Mouse (Mus musculus) gastrocnemius, postnatal 4 days (tissue): Measurements from ENCODE around the gene Hspb2. TPM values are rescaled to one million over a fixed set of nuclear protein-coding genes. Genes with fewer than 3 reads are reported as not detected.

Source experiments
- DNase-seq, 2 experiments: peaks; one replicate each; pipeline ENCODE4 v3.0.0; 2021 to 2022; ENCODE audit warnings: low spot score in 2 of 2, mixed read lengths in 2 of 2
- long read RNA-seq, 2 experiments: library from polyadenylated mRNA; stranded (forward); transcript quantifications; one replicate each; pipeline ENCODE4 v2.0.0; 2021
- total RNA-seq, 2 experiments: library from RNA; stranded (reverse); gene quantifications; 2 replicates each; pipeline ENCODE4 v1.2.3; 2021

The Hspb2 gene
- total RNA-seq = 100 to 1,000 TPM; 135 to 140 TPM
- long read RNA-seq, experiment 1, transcript Hspb2-201 (2 exons, 773 nt) = major isoform, 124 of 133 reads
- long read RNA-seq, experiment 1, partial matches to known transcripts = 0 of 133 reads
- long read RNA-seq, experiment 1, other reads (novel, unspliced or antisense) = 6 of 133 reads
- long read RNA-seq, experiment 2, transcript Hspb2-201 (2 exons, 773 nt) = major isoform, 103 of 110 reads
- long read RNA-seq, experiment 2, partial matches to known transcripts = 2 of 110 reads
- long read RNA-seq, experiment 2, other reads (novel, unspliced or antisense) = 2 of 110 reads

GRCm38 (mm10) chr9:50752054-50752602, at the start of gene Hspb2:
Gene Hspb2, minus strand, starts transcription at chr9:50752354.
- peak in 1 of 2 experiments; percentile 51 for DNase-seq

GRCm38 (mm10) chr9:50800985-50801384, 48.8 kb upstream of the Hspb2 start:
- DNase-seq = no peak

GRCm38 (mm10) chr9:50798368-50798767, 46.2 kb upstream of the Hspb2 start:
- DNase-seq = no peak

GRCm38 (mm10) chr9:50797641-50798040, 45.5 kb upstream of the Hspb2 start:
- no peak for DNase-seq

GRCm38 (mm10) chr9:50796776-50797175, 44.6 kb upstream of the Hspb2 start:
- no peak for DNase-seq

- DNase-seq = no peak
Measured at GRCm38 (mm10) chr9:50795266-50795665, 43.1 kb upstream of the Hspb2 start.

- no peak for DNase-seq
Measured at GRCm38 (mm10) chr9:50782155-50782554, 30.0 kb upstream of the Hspb2 start.

- no peak for DNase-seq
Measured at GRCm38 (mm10) chr9:50776162-50776760, 24.1 kb upstream of the Hspb2 start.

GRCm38 (mm10) chr9:50775662-50776126, 23.5 kb upstream of the Hspb2 start:
- no peak for DNase-seq

- peak; percentile 80 to 92 for DNase-seq
Measured at GRCm38 (mm10) chr9:50774991-50775612, 22.9 kb upstream of the Hspb2 start, which contains the start of the genes Alg9 and 1110032A03Rik. Gene Alg9, plus strand, starts transcription at chr9:50775019. Gene 1110032A03Rik, minus strand, starts transcription at chr9:50775520.

- DNase-seq = no peak
Measured at GRCm38 (mm10) chr9:50774026-50774462, 21.9 kb upstream of the Hspb2 start.

- no peak for DNase-seq
Measured at GRCm38 (mm10) chr9:50770011-50770410, 17.9 kb upstream of the Hspb2 start.

- peak; percentile 88 to 96 for DNase-seq
Measured at GRCm38 (mm10) chr9:50768107-50769002, 16.2 kb upstream of the Hspb2 start, which contains the start of gene Fdxacb1. Gene Fdxacb1, plus strand, starts transcription at chr9:50768236.

GRCm38 (mm10) chr9:50767531-50768106, 15.5 kb upstream of the Hspb2 start:
- DNase-seq = no peak

GRCm38 (mm10) chr9:50763331-50763730, 11.2 kb upstream of the Hspb2 start:
- no peak for DNase-seq

- no peak for DNase-seq
Measured at GRCm38 (mm10) chr9:50761520-50762243, 9.5 kb upstream of the Hspb2 start.

- DNase-seq = no peak
Measured at GRCm38 (mm10) chr9:50756711-50757110, 4.6 kb upstream of the Hspb2 start.

GRCm38 (mm10) chr9:50753947-50754346, 1.8 kb upstream of the Hspb2 start:
- DNase-seq = no peak

GRCm38 (mm10) chr9:50752784-50753615, 846 bp upstream of the Hspb2 start:
- DNase-seq = peak; percentile 72 to 89
